Mouse (Mus musculus) lung, embryonic 16.5 days (tissue): ENCODE data around the gene Tomm40l. TPM values are rescaled to one million over a fixed set of nuclear protein-coding genes. Genes with fewer than 3 reads are reported as not detected.
"Not testable (repeated sequence)": the region's sequence is repeated elsewhere in the genome, so short reads cannot be mapped to it uniquely, and the experiment has no call there.

ENCODE experiments used
- ATAC-seq: fragments of 200-750 bp; cut with Nextera tagmentation; 2 replicates; pipeline ENCODE4 v1.8.0; 2017; ENCODE audit warnings: low read depth, mild to moderate bottlenecking, moderate library complexity
- H3K27ac ChIP-seq: fragments of 300-500 bp; sonication (generic); 2 replicates; pipeline ENCODE4 v1.5.1; 2014; ENCODE audit warnings: mild to moderate bottlenecking, control low read depth, low read length
- H3K27me3 ChIP-seq: fragments of 300-500 bp; sonication (generic); 2 replicates; pipeline ENCODE4 v1.6.1; 2014; ENCODE audit warnings: low read depth, low read length, mixed read lengths; ENCODE audit not compliant: control insufficient read depth, insufficient read depth
- H3K36me3 ChIP-seq: fragments of 300-500 bp; sonication (generic); 2 replicates; pipeline ENCODE4 v1.6.1; 2014; ENCODE audit warnings: low read length; ENCODE audit not compliant: control insufficient read depth, insufficient read depth
- H3K4me1 ChIP-seq: fragments of 300-500 bp; sonication (generic); replicated peaks from 2 replicates; pipeline ENCODE4 v1.6.1; 2014; ENCODE audit warnings: low read length, mixed read lengths; ENCODE audit not compliant: control insufficient read depth, insufficient read depth
- H3K4me2 ChIP-seq: fragments of 300-500 bp; sonication (generic); 2 replicates; pipeline ENCODE4 v1.6.1; 2014; ENCODE audit warnings: low read depth, low read length, control low read depth
- H3K4me3 ChIP-seq: fragments of 300-500 bp; sonication (generic); 2 replicates; pipeline ENCODE4 v1.5.1; 2014; ENCODE audit warnings: mild to moderate bottlenecking, low read length, control low read depth
- H3K9ac ChIP-seq: fragments of 300-500 bp; sonication (generic); 2 replicates; pipeline ENCODE4 v1.6.1; 2014; ENCODE audit warnings: low read length, control low read depth
- H3K9me3 ChIP-seq: fragments of 300-500 bp; sonication (generic); 2 replicates; pipeline ENCODE4 v1.6.1; 2016; ENCODE audit warnings: low read length; ENCODE audit not compliant: control insufficient read depth
- WGBS: fragments of 180-500 bp; shearing (Covaris S2); extraction: QIAGEN DNeasy Blood & Tissue Kit; methylation state at CpG from one replicate; pipeline ENCODE4 v1.1.7; 2014; 5-methylcytosine and 5-hydroxymethylcytosine counted together
- polyA plus RNA-seq: library from polyadenylated mRNA; unstranded; fragments of >200 nt; fragmentation: Nextera tagmentation; extraction: Ambion mirVana; gene quantifications from 2 replicates; pipeline ENCODE4 v1.2.1, GENCODE M21; 2015

Gene Tomm40l
- polyA plus RNA-seq, 1 experiment from 2014 or later, result 32.0 TPM

DNA sequence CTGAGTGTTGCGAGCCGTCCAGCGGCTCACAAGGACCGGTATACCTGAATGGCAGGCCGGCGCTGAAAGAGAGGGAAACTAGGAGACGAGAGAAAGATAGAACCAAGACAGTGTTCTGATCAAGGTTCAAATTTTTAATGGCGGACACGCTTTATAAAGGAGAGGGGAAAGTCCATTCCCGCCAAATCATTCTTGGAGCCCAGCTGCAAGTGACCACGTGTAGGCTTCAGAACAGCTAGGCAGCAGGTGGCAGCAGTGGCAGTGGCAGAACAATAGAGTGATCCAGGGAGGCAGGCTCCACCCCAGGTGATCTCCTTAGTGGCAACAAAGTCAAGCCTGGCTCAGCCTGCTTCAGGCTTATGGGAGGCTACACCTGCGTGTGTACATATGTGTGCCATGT lies 19.6 kb upstream of the Tomm40l start:
- not testable (repeated sequence) for ATAC-seq, H3K4me2 ChIP-seq, H3K9me3 ChIP-seq, H3K4me1 ChIP-seq, H3K9ac ChIP-seq, H3K27ac ChIP-seq, H3K27me3 ChIP-seq, H3K4me3 ChIP-seq
- WGBS, result 84% methylated on average over 12 of the region's 12 CpGs
- peaks cover 57% of the 10 kb centered on the region for H3K36me3 ChIP-seq

DNA sequence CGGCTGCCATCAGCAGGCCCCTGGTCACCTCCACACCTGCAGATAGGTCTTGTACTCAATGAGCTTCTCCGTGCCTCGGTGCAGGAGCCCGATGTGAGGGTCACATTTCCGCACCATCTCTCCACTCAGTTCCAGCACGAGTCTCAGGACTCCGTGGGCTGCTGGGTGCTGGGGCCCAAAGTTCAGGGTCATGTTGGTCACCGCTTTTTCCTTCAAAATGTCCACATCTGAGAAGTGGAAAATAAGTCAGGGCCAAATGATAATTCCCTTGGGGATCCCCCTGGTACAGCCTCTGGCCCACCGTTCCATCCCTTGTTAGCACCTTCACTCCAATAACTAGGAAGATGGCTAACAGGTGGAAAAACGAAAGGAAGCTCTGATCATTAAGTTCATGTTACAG lies 18.6 kb upstream of the Tomm40l start:
- Histone ChIP-seq H3K9me3 (no peaks in the 10 kb centered on the region), H3K4me3 (no peak overlapping the region), H3K4me2 (no peak overlapping the region), H3K27me3 (no peaks in the 10 kb centered on the region), H3K4me1 (peaks cover 5% of the 10 kb centered on the region), H3K27ac (no peak overlapping the region), H3K9ac (no peak overlapping the region), H3K36me3 (peaks cover 65% of the 10 kb centered on the region)
- WGBS, result 88% methylated on average over 10 of the region's 10 CpGs
- ATAC-seq, result no peak

DNA sequence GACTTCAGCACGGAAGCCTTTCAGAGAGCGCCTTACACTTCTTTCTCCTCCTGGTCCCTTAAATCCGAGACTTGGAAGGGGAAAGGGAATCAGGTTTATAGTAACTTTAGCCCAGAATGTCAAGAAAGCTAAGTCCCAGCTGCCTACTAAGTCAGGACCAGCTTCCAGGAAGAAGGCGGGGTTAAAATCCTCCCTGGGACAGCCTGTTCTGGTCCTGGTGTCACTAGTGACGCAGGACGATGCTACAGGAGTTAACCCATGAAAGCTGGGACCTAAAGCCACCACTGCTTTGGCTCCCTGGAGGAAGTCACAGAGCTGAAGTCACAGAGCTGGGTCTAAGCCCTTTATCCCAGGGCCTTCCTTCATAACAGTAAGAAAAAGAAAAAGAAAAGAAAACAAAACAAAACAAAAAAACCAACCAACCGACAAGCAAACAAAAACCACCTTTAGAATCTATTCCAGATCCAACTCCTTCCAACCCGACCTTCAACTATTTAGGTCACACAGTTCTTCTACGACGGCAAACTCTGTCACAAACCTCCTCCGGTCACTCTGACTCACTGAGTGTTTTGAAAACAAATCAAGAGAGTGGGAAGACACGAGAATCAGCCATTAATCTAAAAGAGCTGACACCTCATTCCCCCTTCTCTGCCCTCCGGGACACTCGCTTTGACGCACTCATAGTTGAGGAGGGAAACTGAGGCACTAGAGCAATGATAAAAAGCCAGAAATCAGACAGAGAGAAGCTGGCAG lies 17.9 kb upstream of the Tomm40l start:
- no peaks in the 10 kb centered on the region for H3K4me1 ChIP-seq
- H3K9ac ChIP-seq, result no peak overlapping the region
- WGBS, result 65% methylated on average over 15 of the region's 15 CpGs
- H3K9me3 ChIP-seq, result no peaks in the 10 kb centered on the region
- no peak for ATAC-seq
- no peak overlapping the region for H3K27ac ChIP-seq
- no peak overlapping the region for H3K4me2 ChIP-seq
- peaks cover 72% of the 10 kb centered on the region for H3K36me3 ChIP-seq
- H3K4me3 ChIP-seq, result no peak overlapping the region
- H3K27me3 ChIP-seq, result no peaks in the 10 kb centered on the region

DNA sequence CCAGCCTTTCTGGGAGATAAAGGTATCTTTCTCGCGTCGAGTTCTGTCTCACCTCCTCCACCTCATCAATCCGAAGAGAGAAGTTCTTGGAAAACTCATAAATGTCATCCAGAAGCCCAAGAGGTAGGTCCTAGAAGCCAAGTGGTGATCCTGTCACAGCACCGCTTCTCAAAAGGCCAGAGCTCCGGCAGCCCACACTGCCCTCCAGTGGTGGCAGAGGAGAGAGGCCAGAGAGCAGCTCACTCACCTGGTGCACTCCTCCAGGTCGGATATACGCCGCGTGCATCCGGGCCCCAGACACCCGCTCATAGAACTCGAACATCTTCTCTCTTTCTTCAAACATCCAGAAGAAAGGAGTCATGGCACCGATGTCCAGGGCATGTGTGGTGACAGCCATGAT lies 16.1 kb upstream of the Tomm40l start:
- Histone ChIP-seq H3K27me3 (no peaks in the 10 kb centered on the region), H3K36me3 (peaks cover 69% of the 10 kb centered on the region), H3K27ac (no peak overlapping the region), H3K4me2 (no peak overlapping the region), H3K9me3 (no peaks in the 10 kb centered on the region), H3K9ac (no peak overlapping the region), H3K4me1 (no peaks in the 10 kb centered on the region), H3K4me3 (no peak overlapping the region)
- no peak for ATAC-seq
- 62% methylated on average over 14 of the region's 14 CpGs for WGBS

DNA sequence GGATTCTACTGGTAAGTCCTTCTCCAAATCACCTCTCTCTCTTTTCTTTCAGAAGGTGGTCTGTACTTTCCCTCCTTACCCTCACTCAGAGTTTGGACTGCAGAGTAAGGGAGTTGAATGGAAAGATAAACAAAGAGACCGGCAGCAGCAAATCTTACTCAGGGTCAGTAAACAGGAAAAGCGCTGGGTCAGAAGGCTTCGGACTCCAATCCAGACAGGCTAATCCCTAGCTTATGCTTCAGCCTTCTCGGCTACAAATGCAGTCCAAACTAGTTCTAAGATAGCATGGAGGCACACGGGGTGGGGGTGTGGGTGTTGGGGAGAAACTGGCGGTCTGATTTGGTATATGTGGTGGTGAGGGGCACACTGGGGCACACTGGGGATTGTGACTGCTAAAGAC lies 15.1 kb upstream of the Tomm40l start:
- H3K4me2 ChIP-seq, result no peak overlapping the region
- no peak overlapping the region for H3K9ac ChIP-seq
- no peaks in the 10 kb centered on the region for H3K9me3 ChIP-seq
- no peaks in the 10 kb centered on the region for H3K4me1 ChIP-seq
- H3K36me3 ChIP-seq, result peaks cover 60% of the 10 kb centered on the region
- no peak overlapping the region for H3K27ac ChIP-seq
- H3K27me3 ChIP-seq, result no peaks in the 10 kb centered on the region
- H3K4me3 ChIP-seq, result no peak overlapping the region
- ATAC-seq, result no peak
- WGBS, result 65% methylated on average over 6 of the region's 6 CpGs

DNA sequence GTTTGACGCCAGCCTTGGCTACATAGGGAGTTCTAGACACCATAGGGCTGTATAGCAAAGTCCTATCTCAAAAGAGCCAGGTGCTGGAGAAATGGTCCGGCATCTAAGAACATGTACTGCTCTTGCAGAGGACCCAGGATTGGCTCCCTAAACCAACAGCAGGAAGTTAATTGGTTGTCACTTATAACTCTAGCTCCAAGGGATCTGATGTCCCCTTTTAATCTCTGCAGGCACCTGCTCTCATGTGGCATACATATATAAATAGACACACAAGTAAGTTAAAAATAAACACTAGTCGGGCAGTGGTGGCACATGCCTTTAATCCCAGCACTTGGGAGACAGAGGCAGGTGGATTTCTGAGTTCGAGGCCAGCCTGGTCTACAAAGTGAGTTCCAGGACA lies 13.5 kb upstream of the Tomm40l start:
- Histone ChIP-seq H3K4me3 (no peak overlapping the region), H3K27me3 (no peaks in the 10 kb centered on the region), H3K27ac (no peak overlapping the region), H3K9ac (no peak overlapping the region), H3K9me3 (no peaks in the 10 kb centered on the region), H3K4me2 (no peak overlapping the region), H3K36me3 (peaks cover 52% of the 10 kb centered on the region), H3K4me1 (no peaks in the 10 kb centered on the region)
- 84% methylated on average over 4 of the region's 4 CpGs for WGBS
- ATAC-seq, result no peak

DNA sequence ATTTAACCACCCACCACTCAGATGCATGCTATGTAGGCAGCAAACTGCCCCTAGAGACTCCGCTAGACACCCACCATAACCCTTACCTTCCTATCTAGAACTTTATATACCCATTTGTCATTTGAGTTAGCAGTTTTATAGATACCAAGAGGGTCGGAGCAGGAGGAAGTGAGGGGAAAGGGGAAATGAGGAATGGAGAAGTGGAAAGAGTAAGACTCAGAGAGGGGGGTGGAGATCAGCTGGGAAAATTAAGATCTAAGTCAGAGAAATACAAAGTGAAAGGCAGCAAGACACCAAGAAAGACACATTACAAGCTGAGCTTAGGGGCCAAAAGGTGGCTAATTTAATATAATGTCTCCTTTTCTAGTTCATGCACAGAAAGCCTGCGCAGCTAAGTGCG lies 12.2 kb upstream of the Tomm40l start:
- Histone ChIP-seq H3K4me3 (no peak overlapping the region), H3K27me3 (no peaks in the 10 kb centered on the region), H3K4me1 (no peaks in the 10 kb centered on the region), H3K4me2 (no peak overlapping the region), H3K9ac (no peak overlapping the region), H3K9me3 (no peaks in the 10 kb centered on the region), H3K36me3 (peaks cover 47% of the 10 kb centered on the region), H3K27ac (no peak overlapping the region)
- ATAC-seq, result no peak
- whole genome bisulfite sequencing, result 84% methylated on average over 4 of the region's 4 CpGs

DNA sequence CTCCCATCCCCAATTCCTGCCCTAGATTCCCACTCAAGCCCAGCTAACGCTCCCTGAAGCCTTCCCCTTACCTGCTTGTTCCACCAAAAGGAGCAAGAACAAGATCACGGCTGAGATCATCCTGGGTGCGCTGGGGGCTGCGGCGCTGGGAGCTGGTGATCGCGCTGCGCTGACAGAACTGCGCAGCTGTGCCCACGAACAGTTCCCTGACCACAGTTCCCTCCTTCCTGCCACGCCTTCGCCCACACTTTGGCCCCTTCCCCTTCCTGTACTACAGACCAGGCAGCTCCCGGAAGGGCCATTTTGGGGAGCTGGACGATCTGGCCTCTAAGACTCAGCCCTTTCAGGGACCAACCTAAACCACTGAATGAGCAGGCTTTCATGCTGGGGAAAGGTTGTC lies 11.8 kb upstream of the Tomm40l start, which contains the start of gene Fcer1g:
Fcer1g (minus strand) TSS at position 240 of the 400 bp plus-strand sequence.
- no peaks in the 10 kb centered on the region for H3K27me3 ChIP-seq
- no peaks in the 10 kb centered on the region for H3K9me3 ChIP-seq
- WGBS, result 91% methylated on average over 14 of the region's 14 CpGs
- no peak; the same call in 1 of the 2 replicates for ATAC-seq
- H3K4me2 ChIP-seq, result no peak within 1 kb of the TSS
- H3K4me1 ChIP-seq, result no peaks in the 10 kb centered on the region
- peaks cover 45% of the 10 kb centered on the region for H3K36me3 ChIP-seq
- no peak within 1 kb of the TSS for H3K4me3 ChIP-seq
- H3K27ac ChIP-seq, result peak within 1 kb of the TSS; percentile 32
- no peak within 1 kb of the TSS for H3K9ac ChIP-seq

DNA sequence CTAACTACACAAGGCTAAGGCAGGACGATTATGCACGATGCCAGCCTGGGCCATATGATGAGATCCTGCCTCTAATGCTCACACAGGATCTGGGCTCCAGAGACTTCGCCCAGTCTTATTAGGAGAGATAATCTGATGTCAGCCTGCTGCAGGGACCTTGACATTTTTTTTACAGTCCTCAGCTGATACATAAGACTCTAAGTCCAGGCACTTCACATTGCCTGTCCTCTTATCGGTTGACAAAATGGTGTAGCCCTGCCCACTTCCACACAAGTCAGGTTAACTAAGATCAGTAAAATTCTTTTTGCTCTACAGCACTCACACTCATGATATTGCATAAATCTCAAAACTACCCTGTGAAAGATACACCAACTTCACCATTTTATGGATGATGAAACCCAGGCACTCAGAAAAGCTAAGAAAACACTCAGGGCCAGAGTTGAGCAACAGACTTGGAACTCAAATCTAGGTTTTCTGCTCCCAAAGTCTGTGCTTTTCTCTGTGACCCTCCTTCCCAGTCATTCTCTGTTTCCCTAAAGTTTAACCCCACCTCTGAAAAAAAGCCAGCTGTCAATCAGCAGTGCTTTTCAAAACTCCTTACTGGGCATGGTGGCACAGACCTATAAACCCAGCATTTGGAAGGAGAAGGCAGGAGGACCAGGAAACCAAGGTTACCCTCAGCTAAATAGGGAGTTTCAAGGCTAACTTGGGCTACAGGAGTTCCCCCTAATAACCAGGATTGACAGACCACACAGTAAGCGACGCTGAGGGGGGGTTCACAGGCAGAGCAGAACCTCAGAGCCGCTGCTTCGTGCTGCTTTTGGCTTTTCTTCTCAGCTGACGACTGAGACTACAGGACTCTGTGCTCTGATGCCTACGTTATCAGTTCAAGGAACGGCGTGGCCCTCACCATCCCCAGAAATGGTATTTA lies 10.8 kb upstream of the Tomm40l start:
- no peaks in the 10 kb centered on the region for H3K27me3 ChIP-seq
- no peaks in the 10 kb centered on the region for H3K9me3 ChIP-seq
- H3K27ac ChIP-seq, result peak overlapping the region; percentile 32
- H3K4me2 ChIP-seq, result no peak overlapping the region
- peaks cover 35% of the 10 kb centered on the region for H3K36me3 ChIP-seq
- H3K4me3 ChIP-seq, result no peak overlapping the region
- ATAC-seq, result no peak
- no peak overlapping the region for H3K9ac ChIP-seq
- H3K4me1 ChIP-seq, result no peaks in the 10 kb centered on the region
- 83% methylated on average over 12 of the region's 12 CpGs for WGBS
